Mouse (Mus musculus): ENCODE measurements at regions not wholly inside any gene's neighbourhood (a gene's known extent, or its start where the extent isn't known, plus 50 kb on each side); places are given as distances from the start of the nearest gene placed in this dataset.
A peak's percentile ranks its signal among the peaks of the same experiment; 100 is the strongest.

GRCm38 (mm10) chr1:43633246-43633645 is 97.2 kb upstream of the 1500015O10Rik start:
- no peak for DNase-seq

- peak; percentile 40 for DNase-seq
Measured at GRCm38 (mm10) chr1:43635718-43636117, 94.7 kb upstream of the 1500015O10Rik start.

- no peak for DNase-seq
Measured at GRCm38 (mm10) chr1:43637956-43638355, 92.4 kb upstream of the 1500015O10Rik start.

DNA sequence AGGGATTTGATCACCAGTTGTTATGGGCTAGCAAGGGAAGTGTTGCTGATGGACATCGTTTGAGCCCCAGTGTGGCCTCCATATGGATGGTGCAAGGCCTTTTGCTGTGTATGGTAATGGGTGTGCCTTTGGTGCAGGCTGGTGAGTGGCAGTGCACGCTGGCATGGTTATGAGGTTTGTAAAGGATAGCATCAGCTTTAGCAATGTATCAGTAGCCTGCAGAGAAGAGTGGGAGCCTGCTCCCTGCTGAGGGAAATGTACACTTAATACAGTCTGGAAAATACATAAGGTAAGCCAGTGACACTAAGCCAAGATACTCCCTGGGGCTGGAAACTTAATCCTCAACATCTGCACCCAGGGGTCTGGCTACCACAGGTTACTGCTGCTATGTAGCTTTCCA is 58.4 kb upstream of the 1500015O10Rik start:
- no peak for DNase-seq

Measured in lung, postnatal 10 days (tissue).